Mouse (Mus musculus) embryo, embryonic 10 days (tissue): ENCODE data around the gene Nfkb1.

ENCODE experiments used
- DNase-seq: peaks from one replicate; pipeline ENCODE4 v3.0.0-alpha.2; 2015; ENCODE audit warnings: low spot score

The Nfkb1 gene

GRCm38 (mm10) chr3:135702658-135703057, 11.3 kb upstream of the Nfkb1 start:
- no peak for DNase-seq

DNA sequence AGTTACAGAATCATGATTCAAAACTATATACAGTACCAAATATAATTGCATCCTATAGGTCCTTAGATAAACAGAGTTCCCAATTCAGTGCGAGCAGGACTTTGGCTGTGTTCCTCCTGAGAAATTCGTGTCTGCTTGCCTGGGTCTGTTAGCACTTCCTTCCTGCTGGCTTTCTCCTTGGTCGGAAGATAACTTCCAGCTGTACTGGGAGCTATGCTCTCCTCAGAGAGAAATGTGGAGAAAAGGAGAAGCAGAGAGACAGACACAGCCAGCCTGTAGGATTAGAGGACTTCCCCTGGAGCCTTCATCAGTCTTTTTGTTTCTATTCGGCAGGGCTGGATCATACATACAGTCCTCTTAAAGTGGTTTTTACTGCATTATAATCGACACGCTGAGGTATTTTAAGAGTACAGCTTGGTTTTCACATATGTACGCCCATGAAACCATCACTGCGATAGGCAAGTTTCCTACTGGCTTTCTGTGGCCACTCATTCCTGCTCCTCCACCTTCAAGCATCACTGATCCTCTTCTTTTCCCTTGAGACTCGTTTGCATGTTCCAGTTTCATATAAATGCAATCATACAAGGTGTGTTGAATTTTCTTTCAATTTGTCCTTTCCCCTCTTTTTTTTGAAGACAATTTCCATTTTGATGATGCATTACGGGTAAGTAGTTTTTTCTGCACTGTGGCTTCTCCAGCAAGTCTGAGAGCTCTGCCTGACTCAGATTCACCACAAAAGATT, 8.3 kb upstream of the Nfkb1 start:
- no peak for DNase-seq

GRCm38 (mm10) chr3:135698466-135698975, 7.2 kb upstream of the Nfkb1 start:
- DNase-seq, result no peak

DNA sequence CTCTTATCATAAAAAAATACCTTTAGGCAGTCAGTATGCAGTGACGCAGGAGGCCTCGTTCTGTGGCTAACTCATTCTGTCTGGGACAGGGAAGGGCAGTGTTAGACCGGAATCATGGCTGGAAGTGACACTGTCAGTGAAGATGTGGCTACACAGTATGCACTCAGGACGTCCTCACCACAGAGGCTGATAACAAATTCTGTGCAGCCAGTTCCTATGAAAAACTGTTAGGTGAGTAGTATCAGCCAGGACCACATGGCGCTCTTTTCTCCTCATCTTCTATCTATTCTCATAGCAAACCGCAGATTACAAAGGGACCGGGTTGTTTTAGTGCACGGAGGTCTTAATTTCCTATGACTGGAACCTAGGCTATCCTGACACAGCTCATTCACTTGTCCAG, 4.9 kb upstream of the Nfkb1 start:
- no peak for DNase-seq

GRCm38 (mm10) chr3:135692999-135693398, 1.7 kb upstream of the Nfkb1 start:
- DNase-seq, result peak; percentile 42

DNA sequence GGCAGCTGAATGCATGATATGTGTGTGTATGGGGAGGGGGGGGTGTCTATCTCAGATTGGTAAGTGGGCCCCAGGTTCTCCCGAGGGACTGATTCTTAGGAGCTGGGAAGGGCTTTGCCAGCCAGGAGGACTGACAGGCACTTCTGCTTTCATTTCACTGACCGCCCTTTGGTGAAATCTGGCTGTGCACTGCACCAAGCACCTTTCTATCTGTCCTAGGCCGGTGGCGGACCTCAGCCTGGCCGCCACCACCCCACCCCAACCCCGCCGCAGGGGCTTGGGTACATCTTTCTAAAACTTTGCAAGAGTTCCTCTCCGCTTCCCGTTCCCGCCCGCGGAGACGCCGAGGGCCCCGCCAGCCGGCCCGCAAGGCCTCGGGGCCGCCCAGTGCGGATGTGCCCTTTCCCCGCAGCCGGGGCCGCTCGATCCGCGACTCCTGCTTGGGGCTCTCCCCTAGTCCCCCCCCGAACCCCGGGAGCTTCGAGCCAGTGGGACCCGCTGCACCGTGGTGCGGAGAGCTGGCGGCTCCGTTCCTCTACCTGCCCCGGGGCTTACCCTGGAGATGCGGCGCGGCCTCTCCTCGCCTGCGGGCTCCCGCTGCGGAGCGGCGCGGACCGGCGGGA, 668 bp downstream of the Nfkb1 start:
- peak; percentile 69 for DNase-seq

DNA sequence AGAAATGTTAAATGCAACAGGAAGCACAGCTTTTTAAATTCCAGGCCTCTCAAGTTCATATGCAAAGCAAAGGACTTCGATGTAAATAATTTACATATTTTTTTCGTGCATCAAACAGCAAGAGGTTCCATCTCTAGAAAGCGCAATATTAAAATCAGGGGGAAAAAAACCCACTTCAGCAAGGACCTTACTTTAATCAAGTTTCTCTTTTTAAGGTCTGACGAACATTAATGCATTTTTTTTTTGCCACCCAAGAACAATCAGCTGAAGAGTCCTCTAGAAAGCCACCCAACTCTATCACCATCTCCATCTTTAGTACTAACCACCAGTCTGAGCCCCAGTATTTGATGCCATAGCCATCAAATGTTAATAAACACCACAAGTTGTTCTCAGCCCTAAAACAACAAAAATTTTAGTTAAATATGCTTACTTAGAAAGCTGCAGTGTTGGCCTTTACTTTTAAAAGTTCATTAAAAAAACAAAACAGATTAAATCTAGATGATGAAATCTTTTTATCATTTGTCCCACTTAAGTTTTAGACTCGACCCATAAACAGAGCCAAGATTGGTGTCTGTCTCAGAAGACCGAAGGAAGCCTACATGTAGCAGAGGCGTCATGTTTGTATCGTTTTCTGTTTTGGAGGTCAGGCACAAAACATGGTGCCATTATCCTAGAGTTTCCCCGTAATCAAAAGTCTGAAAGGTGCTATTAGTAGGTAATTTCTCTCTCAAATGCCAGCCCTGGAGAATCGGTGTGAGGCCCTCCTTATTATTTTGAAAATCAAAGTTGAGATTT, 1.4 kb downstream of the Nfkb1 start:
- DNase-seq, result no peak

DNA sequence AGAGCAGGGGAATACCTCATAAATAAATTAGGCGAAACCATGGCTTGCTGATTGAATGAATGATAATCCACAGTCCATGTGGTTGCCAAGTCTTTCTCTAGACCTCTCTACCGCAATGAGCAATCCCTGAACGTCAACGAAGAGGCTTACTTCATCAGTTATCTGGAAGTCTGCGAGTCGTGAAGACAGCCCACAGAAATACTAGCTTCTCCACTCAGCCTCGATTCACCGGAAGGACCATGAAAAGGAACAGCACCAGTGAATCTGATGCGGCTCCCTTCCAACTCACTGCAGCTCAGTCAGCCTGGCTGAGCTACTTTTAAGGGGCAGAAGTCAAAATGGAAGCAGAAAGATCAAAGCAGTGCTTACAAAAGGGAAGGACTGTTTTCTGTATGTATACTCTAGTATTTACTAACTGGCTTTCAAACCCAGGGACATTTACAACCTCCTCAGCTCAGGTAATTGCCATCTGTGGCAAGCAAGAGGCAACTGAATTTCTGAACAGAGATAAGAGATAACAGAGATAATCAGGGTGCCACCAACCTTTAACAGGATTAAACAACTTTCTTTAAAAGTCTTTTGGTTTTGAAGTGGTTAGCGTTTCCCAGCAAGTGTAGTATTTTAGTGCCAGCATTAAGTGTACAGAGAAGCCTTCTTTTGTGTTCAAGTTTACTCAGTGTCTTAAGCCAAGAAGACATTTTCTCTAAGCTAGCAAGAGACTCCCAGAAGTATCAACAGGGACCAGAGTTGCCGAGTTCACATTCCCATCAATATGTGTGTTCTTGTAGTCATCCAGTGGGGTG, 2.2 kb downstream of the Nfkb1 start:
- DNase-seq, result no peak

- DNase-seq, result no peak
Observed at GRCm38 (mm10) chr3:135687965-135688364, 3.4 kb downstream of the Nfkb1 start.

GRCm38 (mm10) chr3:135686419-135686818, 4.9 kb downstream of the Nfkb1 start:
- DNase-seq, result peak; percentile 31

GRCm38 (mm10) chr3:135683275-135683674, 8.1 kb downstream of the Nfkb1 start:
- DNase-seq, result no peak

GRCm38 (mm10) chr3:135682240-135682639, 9.1 kb downstream of the Nfkb1 start:
- no peak for DNase-seq

DNA sequence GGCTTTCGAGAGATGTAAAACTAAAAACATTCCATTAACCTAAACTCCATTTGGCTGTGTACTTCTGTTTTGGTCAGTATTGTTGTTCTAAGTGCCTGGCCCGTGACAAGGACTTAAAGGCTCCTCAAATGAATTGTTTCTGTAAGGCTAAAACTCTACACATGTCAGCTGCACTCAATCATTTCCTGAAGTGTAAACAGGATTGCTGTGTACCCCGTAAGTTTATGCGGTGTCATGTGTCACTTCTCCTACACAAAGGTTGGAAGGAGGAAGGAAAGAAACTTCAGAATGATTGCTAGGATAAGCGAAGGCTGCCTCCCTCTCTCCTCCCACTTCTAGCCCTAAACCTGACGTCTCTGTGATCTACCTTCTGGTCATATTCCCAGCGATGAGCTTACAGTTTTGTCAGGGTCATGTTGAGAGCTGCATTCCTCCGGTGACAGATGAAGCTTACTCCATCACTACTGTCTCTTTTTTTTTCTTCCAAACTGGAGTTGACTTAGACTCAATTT, 10.0 kb downstream of the Nfkb1 start:
- DNase-seq, result peak; percentile 20

DNA sequence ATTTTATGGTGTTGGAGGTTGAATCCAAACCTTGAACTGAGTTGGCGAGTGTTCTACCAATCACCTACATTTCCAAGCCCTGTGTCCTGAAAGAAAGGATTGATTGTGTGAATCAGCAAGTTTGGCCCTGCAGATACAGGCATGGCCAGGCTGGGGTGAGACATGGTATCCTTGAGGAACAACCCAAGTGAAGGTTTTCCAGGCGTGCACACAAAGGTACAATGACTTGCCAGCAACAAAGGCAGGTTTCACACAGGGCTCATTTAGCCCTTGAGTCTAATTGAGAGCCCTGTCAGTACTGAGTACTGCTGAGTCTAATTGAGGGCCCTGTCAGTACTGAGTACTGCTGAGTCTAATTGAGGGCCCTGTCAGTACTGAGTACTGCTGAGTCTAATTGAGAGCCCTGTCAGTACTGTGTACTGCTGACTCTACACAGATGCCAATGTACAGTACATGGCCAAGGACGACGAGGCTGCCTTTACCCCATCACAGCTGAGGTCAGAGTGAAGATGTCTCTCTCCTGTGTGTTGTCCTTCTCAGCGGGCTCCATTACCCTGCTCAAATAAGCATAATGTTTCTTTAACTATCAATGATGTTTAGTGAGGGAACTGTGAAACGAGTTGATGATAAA, 11.0 kb downstream of the Nfkb1 start:
- no peak for DNase-seq

- DNase-seq, result no peak
Observed at GRCm38 (mm10) chr3:135677064-135677463, 14.3 kb downstream of the Nfkb1 start.

- no peak for DNase-seq
Observed at GRCm38 (mm10) chr3:135676364-135676763, 15.0 kb downstream of the Nfkb1 start.

GRCm38 (mm10) chr3:135675480-135675879, 15.9 kb downstream of the Nfkb1 start:
- no peak for DNase-seq

GRCm38 (mm10) chr3:135674716-135675392, 16.5 kb downstream of the Nfkb1 start:
- no peak for DNase-seq

- DNase-seq, result no peak
Observed at GRCm38 (mm10) chr3:135673695-135674094, 17.7 kb downstream of the Nfkb1 start.

- no peak for DNase-seq
Observed at GRCm38 (mm10) chr3:135673041-135673440, 18.3 kb downstream of the Nfkb1 start.

DNA sequence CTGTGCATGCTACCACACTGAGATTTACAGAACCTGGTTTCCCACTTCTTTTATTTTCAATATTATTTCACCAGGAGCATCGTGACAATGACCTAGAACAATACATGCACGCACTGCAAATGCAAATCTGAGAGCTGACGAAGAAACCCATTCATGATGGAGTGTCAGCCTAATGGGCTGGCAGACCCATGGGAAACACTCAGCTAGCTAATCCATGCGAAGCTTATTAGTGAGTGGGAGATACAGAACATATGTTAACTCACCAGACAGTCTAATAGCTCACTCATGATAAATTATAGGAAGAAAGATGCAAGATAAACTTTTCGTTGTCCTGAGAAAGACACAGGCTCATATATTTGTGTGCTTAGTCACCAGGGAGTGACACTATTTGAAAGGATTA, 19.2 kb downstream of the Nfkb1 start:
- no peak for DNase-seq
